Mouse (Mus musculus): ENCODE measurements around the gene Furin. TPM values are rescaled to one million over a fixed set of nuclear protein-coding genes. Genes with fewer than 3 reads are reported as not detected.

The Furin gene
- total and polyA plus RNA-seq, 2 experiments from 2014 or later = 18.9 to 67.6 TPM

DNA sequence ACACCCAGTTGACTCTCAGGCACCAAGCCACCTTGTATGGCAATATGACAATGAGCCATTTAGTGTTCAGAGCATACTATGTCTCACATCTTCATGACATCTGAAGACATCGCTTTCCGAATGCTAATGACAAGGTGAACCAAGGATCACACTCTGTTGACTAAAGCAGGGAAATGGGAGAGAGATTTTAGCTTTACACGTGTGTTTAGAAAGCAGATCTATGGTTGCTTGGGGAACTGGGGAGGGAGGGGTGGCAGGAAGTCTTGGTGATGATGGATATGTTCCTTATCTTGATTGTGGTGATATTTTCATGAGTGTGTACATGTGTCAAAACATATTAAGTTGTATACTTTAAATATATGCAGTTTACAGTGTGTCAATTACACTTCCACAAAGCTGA is 950 bp upstream of the Furin start:
- Histone ChIP-seq H3K4me3 (ENCODE audit: low read depth, low read length) (no peak overlapping the region), H3K27me3 (ENCODE audit: control insufficient read depth, insufficient read depth, low read length) (no peaks in the 10 kb centered on the region), H3K27ac (ENCODE audit: low read depth) (no peak overlapping the region), H3K9me3 (replicated peaks; ENCODE audit: control insufficient read depth, low read length) (no peaks in the 10 kb centered on the region), H3K9ac (replicated peaks; ENCODE audit: low read depth, low read length) (no peak overlapping the region), H3K4me1 (ENCODE audit: control insufficient read depth, insufficient read depth) (peaks cover 12% of the 10 kb centered on the region; the same call in 1 of the 2 replicates), H3K4me2 (ENCODE audit: low read depth, low read length) (no peak overlapping the region), H3K36me3 (replicated peaks; ENCODE audit: control insufficient read depth, insufficient read depth, low read length) (no peaks in the 10 kb centered on the region)
- no peak for TF ChIP-seq CTCF (IDR thresholded peaks at IDR 0.05; ENCODE audit: low read depth)
- TF ChIP-seq EP300 (IDR thresholded peaks at IDR 0.05; ENCODE audit: low read depth) = no peak
- WGBS = 86% methylated on average over 3 of the region's 3 CpGs
- DNase-seq (ENCODE audit: low spot score) (no peak), ATAC-seq (ENCODE audit: insufficient read depth, low read depth) (no peak)

DNA sequence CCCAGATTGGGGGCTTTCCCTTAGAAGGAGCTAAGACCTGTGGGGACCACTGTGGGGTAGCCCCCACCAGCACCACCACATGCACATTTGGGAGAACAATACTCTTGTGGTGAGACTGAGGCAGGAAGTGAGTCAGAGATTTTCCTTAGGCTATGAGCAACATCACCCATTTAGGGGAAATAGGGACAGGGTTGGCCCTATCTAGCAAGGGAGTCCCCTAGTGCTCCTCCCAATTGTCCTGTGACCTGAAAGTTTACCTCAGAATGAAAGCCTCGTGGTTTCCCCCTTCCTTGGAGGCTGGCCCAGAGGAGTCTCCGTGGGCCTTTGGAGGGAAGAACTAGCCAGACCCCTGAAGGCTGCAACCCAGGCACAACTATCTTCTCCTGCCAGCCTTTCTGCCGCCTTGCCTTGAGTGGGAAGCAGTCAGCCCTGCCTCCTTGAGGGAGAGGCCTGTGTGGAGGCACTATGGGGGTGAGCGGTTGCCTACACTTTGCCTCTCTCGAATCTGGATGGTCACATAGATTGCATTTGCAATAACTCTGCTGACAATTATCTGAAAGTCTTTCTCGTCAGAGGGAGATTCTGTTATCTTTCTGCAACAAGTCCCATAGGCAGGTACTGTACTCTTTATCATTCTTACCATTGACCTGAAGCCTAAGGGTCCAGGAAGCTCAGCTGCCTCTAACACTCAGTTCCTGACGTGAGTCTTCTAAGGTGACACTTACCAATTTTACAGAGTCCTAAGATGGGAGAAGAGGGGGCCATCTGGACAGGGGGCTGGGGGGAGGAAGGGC is 938 bp downstream of the Furin start:
- WGBS = 64% methylated on average over 7 of the region's 7 CpGs
- Histone ChIP-seq H3K4me3 (ENCODE audit: low read depth, low read length) (no peak overlapping the region), H3K4me1 (ENCODE audit: control insufficient read depth, insufficient read depth) (peaks cover 23% of the 10 kb centered on the region; the same call in 1 of the 2 replicates), H3K27ac (ENCODE audit: low read depth) (peak overlapping the region; percentile 98), H3K4me2 (ENCODE audit: low read depth, low read length) (no peak overlapping the region), H3K9me3 (replicated peaks; ENCODE audit: control insufficient read depth, low read length) (no peaks in the 10 kb centered on the region), H3K27me3 (ENCODE audit: control insufficient read depth, insufficient read depth, low read length) (no peaks in the 10 kb centered on the region), H3K9ac (replicated peaks; ENCODE audit: low read depth, low read length) (no peak overlapping the region), H3K36me3 (replicated peaks; ENCODE audit: control insufficient read depth, insufficient read depth, low read length) (no peaks in the 10 kb centered on the region)
- ATAC-seq (ENCODE audit: insufficient read depth, low read depth) = no peak
- DNase-seq (ENCODE audit: low spot score) = peak; percentile 51
- no peak for TF ChIP-seq CTCF (IDR thresholded peaks at IDR 0.05; ENCODE audit: low read depth)
- TF ChIP-seq EP300 (IDR thresholded peaks at IDR 0.05; ENCODE audit: low read depth) = no peak

DNA sequence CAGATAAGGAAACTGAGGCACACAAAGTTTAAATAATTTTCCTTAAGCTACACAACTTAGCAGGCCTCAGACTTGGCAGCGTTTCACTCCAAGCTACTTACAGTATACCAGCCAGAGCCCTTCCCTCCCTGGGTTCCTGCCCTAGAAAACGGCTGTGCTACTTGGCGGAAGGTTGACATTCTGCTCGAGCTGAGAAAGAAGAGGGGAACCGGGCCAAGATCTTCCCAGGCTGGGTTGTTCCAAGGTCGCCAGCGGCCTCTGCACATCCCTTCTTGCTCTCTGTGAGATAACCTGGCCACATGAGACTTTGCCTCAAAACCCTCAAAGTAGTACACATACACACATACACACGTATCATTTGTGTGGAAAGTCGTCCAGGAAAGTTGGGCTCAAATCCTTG is 1.7 kb downstream of the Furin start:
- no peak overlapping the region for H3K9ac ChIP-seq (replicated peaks; ENCODE audit: low read depth, low read length)
- H3K4me1 ChIP-seq (ENCODE audit: control insufficient read depth, insufficient read depth) = peaks cover 26% of the 10 kb centered on the region; the same call in 1 of the 2 replicates
- no peaks in the 10 kb centered on the region for H3K9me3 ChIP-seq (replicated peaks; ENCODE audit: control insufficient read depth, low read length)
- ATAC-seq (ENCODE audit: insufficient read depth, low read depth) (no peak), DNase-seq (ENCODE audit: low spot score) (peak; percentile 66)
- peak overlapping the region; percentile 98 for H3K27ac ChIP-seq (ENCODE audit: low read depth)
- 0 out of 2 replicates have a peak, but pooled peaks have one; percentile 27 for TF ChIP-seq EP300 (IDR thresholded peaks at IDR 0.05; ENCODE audit: low read depth)
- TF ChIP-seq CTCF (IDR thresholded peaks at IDR 0.05; ENCODE audit: low read depth) = no peak
- H3K27me3 ChIP-seq (ENCODE audit: control insufficient read depth, insufficient read depth, low read length) = no peaks in the 10 kb centered on the region
- H3K4me3 ChIP-seq (ENCODE audit: low read depth, low read length) = peak overlapping the region; percentile 88
- peak overlapping the region; percentile 94 for H3K4me2 ChIP-seq (ENCODE audit: low read depth, low read length)
- 16% methylated on average over 9 of the region's 9 CpGs for WGBS
- 0 out of 2 replicates have a peak, but pooled peaks cover 1% of the 10 kb centered on the region for H3K36me3 ChIP-seq (replicated peaks; ENCODE audit: control insufficient read depth, insufficient read depth, low read length)

DNA sequence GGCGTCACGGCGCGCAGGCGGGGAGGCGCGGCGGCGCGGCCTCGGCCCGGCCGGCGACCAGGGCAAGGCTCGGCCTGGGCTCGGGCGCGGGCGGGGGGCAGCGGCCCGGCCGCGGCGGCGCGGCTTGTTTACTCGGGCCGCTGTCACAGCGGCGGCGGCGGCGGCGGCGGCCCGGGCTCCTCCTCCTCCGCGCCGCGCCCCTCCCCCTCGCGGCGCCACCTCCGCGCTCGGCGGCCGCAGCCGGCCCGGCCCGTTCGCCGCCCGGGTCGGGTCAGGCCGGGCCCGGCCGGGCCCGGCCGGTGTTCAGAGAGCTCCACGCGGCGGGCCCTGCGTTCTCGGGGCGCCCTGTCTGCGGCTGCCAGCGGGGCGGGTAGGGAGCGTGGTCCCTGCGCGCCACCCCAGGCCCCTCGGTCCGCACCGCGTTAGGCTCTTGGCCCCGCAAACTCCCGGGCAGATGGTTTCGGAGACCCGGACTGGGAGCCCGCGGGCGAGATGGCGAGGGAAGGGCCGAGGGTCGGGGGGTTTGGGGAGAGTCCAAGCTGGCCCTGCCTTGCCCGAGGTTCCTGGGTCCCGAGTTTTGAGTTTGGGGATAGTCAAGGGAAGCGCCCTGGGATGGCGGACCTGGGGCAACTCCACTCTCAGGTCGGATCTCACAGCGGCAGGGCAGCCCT is 2.5 kb downstream of the Furin start:
- Histone ChIP-seq H3K9me3 (replicated peaks; ENCODE audit: control insufficient read depth, low read length) (no peaks in the 10 kb centered on the region), H3K4me1 (ENCODE audit: control insufficient read depth, insufficient read depth) (peaks cover 26% of the 10 kb centered on the region; the same call in 1 of the 2 replicates), H3K4me3 (ENCODE audit: low read depth, low read length) (peak overlapping the region; percentile 88), H3K36me3 (replicated peaks; ENCODE audit: control insufficient read depth, insufficient read depth, low read length) (peaks cover 9% of the 10 kb centered on the region), H3K4me2 (ENCODE audit: low read depth, low read length) (peak overlapping the region; percentile 94), H3K9ac (replicated peaks; ENCODE audit: low read depth, low read length) (peak overlapping the region; percentile 99), H3K27me3 (ENCODE audit: control insufficient read depth, insufficient read depth, low read length) (no peaks in the 10 kb centered on the region), H3K27ac (ENCODE audit: low read depth) (peak overlapping the region; percentile 98)
- under 1% methylated on average over 36 of the region's 92 CpGs for whole genome bisulfite sequencing
- peak; percentile 55 for DNase-seq (ENCODE audit: low spot score)
- TF ChIP-seq CTCF (IDR thresholded peaks at IDR 0.05; ENCODE audit: low read depth) = no peak
- no peak for TF ChIP-seq EP300 (IDR thresholded peaks at IDR 0.05; ENCODE audit: low read depth)
- peak; percentile 73 for ATAC-seq (ENCODE audit: insufficient read depth, low read depth)

DNA sequence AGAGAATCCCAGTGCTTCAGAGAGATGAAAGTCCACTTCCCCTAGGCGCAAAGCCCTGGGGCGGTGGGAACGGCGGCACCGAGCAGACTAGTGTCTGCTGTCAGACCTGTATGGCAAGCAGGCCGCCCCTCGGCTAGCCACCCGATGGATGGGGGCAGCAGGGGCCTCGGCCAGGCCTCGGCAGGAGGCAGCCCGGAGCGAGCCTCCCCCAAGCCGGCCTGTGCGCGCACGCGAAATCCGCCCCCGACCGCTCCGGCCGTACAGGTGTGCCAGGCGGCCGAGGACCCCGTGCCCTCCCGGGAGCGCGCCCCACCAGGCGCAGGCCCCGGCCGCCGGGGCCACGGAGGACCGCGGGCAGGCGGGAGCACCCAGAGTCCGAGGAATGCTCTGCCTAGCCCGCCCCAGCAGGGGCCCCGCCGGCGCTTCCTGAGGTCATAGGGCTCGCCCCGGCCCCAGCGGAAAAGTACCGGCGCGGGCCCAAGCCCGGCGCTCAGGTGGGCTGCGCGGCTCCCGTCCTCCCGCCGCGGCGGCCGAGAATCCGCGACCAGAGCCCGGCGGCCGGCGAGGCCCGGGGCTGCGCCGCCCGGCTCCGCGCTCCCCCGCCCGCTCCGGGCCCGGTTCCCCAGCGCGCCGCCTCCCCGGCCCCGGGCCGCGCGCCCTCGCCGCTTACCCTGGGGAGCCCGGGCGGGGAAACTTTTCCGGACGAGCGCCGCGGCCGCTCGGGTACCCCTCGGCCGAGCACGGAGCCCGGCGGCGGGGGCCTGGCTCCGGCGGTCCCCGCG is 3.2 kb downstream of the Furin start:
- Histone ChIP-seq H3K4me2 (ENCODE audit: low read depth, low read length) (peak overlapping the region; percentile 94), H3K36me3 (replicated peaks; ENCODE audit: control insufficient read depth, insufficient read depth, low read length) (peaks cover 16% of the 10 kb centered on the region), H3K9me3 (replicated peaks; ENCODE audit: control insufficient read depth, low read length) (no peaks in the 10 kb centered on the region), H3K9ac (replicated peaks; ENCODE audit: low read depth, low read length) (peak overlapping the region; percentile 99), H3K4me1 (ENCODE audit: control insufficient read depth, insufficient read depth) (peaks cover 26% of the 10 kb centered on the region; the same call in 1 of the 2 replicates), H3K4me3 (ENCODE audit: low read depth, low read length) (peak overlapping the region; percentile 88), H3K27me3 (ENCODE audit: control insufficient read depth, insufficient read depth, low read length) (no peaks in the 10 kb centered on the region), H3K27ac (ENCODE audit: low read depth) (peak overlapping the region; percentile 98)
- 1% methylated on average over 66 of the region's 102 CpGs for WGBS
- peak; percentile 66 for ATAC-seq (ENCODE audit: insufficient read depth, low read depth)
- peak; percentile 36 for DNase-seq (ENCODE audit: low spot score)
- TF ChIP-seq CTCF (IDR thresholded peaks at IDR 0.05; ENCODE audit: low read depth) = no peak
- TF ChIP-seq EP300 (IDR thresholded peaks at IDR 0.05; ENCODE audit: low read depth) = no peak
